Mouse (Mus musculus): ENCODE measurements around the gene Efcab6.
"Not testable (repeated sequence)": the region's sequence is repeated elsewhere in the genome, so short reads cannot be mapped to it uniquely, and the experiment has no call there.

Gene Efcab6

GRCm38 (mm10) chr15:84065140-84065539 lies at the start of gene Efcab6:
TSS of gene Efcab6 (minus strand) at chr15:84065379.
- DNase-seq (ENCODE audit: low spot score in 2 of 2), result no peak

- no peak for DNase-seq (ENCODE audit: low spot score in 2 of 2)
Observed at GRCm38 (mm10) chr15:84113873-84114272, 48.7 kb upstream of the Efcab6 start.

GRCm38 (mm10) chr15:84108899-84109298 lies 43.7 kb upstream of the Efcab6 start:
- DNase-seq (ENCODE audit: low spot score in 2 of 2), result no peak

GRCm38 (mm10) chr15:84105924-84106500 lies 40.8 kb upstream of the Efcab6 start:
- DNase-seq (ENCODE audit: low spot score in 2 of 2), result no peak

- no peak for DNase-seq (ENCODE audit: low spot score in 2 of 2)
Observed at GRCm38 (mm10) chr15:84105105-84105923, 40.1 kb upstream of the Efcab6 start, which contains the start of gene Sult4a1. TSS of gene Sult4a1 (minus strand) at chr15:84105754.

GRCm38 (mm10) chr15:84104626-84105025 lies 39.4 kb upstream of the Efcab6 start:
- no peak for DNase-seq (ENCODE audit: low spot score in 2 of 2)

GRCm38 (mm10) chr15:84097536-84097935 lies 32.4 kb upstream of the Efcab6 start:
- not testable (repeated sequence) for DNase-seq (ENCODE audit: low spot score in 2 of 2)

GRCm38 (mm10) chr15:84096051-84096450 lies 30.9 kb upstream of the Efcab6 start:
- no peak for DNase-seq (ENCODE audit: low spot score in 2 of 2)

- DNase-seq (ENCODE audit: low spot score in 2 of 2), result no peak
Observed at GRCm38 (mm10) chr15:84094921-84095320, 29.7 kb upstream of the Efcab6 start.

GRCm38 (mm10) chr15:84086775-84087174 lies 21.6 kb upstream of the Efcab6 start:
- DNase-seq (ENCODE audit: low spot score in 2 of 2), result no peak

- DNase-seq (ENCODE audit: low spot score in 2 of 2), result no peak
Observed at GRCm38 (mm10) chr15:84086364-84086763, 21.2 kb upstream of the Efcab6 start.

- DNase-seq (ENCODE audit: low spot score in 2 of 2), result no peak
Observed at GRCm38 (mm10) chr15:84080069-84080468, 14.9 kb upstream of the Efcab6 start.

- DNase-seq (ENCODE audit: low spot score in 2 of 2), result no peak
Observed at GRCm38 (mm10) chr15:84079519-84079918, 14.3 kb upstream of the Efcab6 start.

GRCm38 (mm10) chr15:84078667-84079066 lies 13.5 kb upstream of the Efcab6 start:
- no peak for DNase-seq (ENCODE audit: low spot score in 2 of 2)

- DNase-seq (ENCODE audit: low spot score in 2 of 2), result no peak
Observed at GRCm38 (mm10) chr15:84077151-84077550, 12.0 kb upstream of the Efcab6 start.

GRCm38 (mm10) chr15:84074705-84075185 lies 9.6 kb upstream of the Efcab6 start:
- no peak for DNase-seq (ENCODE audit: low spot score in 2 of 2)

- peak in 1 of 2 experiments; percentile 6 for DNase-seq (ENCODE audit: low spot score in 2 of 2)
Observed at GRCm38 (mm10) chr15:84073911-84074704, 8.9 kb upstream of the Efcab6 start.

- DNase-seq (ENCODE audit: low spot score in 2 of 2), result no peak
Observed at GRCm38 (mm10) chr15:84073058-84073457, 7.9 kb upstream of the Efcab6 start.

GRCm38 (mm10) chr15:84072226-84072625 lies 7.0 kb upstream of the Efcab6 start:
- DNase-seq (ENCODE audit: low spot score in 2 of 2), result no peak

- no peak for DNase-seq (ENCODE audit: low spot score in 2 of 2)
Observed at GRCm38 (mm10) chr15:84070116-84070676, 5.0 kb upstream of the Efcab6 start.

GRCm38 (mm10) chr15:84069455-84070050 lies 4.4 kb upstream of the Efcab6 start:
- no peak for DNase-seq (ENCODE audit: low spot score in 2 of 2)
